Mouse (Mus musculus): ENCODE measurements at regions not wholly inside any gene's neighbourhood (a gene's known extent, or its start where the extent isn't known, plus 50 kb on each side); places are given as distances from the start of the nearest gene placed in this dataset.

- TF ChIP-seq GATA1 (IDR thresholded peaks at IDR 0.05; ENCODE audit: low read length): no peak
- no peak for TF ChIP-seq TAL1 (IDR thresholded peaks at IDR 0.05; ENCODE audit: low read length)
These were observed 296.8 kb downstream of the Irs2 start for GRCm38 (mm10) chr8:10711474-10711873.
